Mouse (Mus musculus) cerebellum, adult 8-10 months (tissue): ENCODE measurements around the gene Kirrel2.

ENCODE experiments used
- DNase-seq: peaks from one replicate; pipeline ENCODE4 v3.0.0; 2022

Gene Kirrel2

DNA sequence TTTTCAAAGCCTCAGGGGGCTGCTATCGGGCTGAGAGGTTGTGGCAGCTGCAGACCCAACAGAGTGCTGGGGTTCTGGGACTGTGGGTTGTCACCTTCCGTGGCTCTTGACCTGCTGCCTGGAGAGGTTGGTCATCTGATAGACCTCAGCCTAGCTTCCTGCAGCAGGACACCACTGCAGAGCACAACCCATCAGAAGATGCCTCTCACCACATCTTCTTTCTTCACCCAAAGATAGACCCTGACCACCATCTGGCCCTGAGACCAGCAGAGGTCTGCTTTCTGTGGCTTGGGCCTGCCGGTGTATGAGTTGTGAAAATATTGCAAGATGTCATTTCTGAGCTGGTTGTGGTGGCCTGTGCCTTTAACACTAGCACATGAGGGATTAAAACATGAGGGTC, 46.5 kb downstream of the Kirrel2 start:
- no peak for DNase-seq

DNA sequence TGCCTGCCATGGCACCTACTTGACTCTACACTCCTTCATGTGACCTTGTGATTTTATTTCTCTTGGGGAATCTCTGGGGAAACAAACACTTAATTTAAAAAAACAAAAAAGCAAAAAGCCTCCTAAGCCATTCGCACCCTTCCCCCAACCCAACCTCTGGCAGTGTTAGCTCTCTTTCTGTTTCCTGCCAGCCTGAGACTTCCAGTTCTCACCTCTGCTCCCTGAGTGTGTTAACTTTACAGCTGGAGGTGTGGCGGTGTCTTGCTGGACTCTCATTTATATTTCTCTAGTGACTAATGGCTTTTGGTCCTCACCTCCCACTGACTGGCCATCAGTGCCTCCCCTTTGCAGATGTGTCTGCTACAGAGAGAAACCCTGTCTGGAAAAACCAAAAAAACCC, 47.7 kb downstream of the Kirrel2 start:
- no peak for DNase-seq

DNA sequence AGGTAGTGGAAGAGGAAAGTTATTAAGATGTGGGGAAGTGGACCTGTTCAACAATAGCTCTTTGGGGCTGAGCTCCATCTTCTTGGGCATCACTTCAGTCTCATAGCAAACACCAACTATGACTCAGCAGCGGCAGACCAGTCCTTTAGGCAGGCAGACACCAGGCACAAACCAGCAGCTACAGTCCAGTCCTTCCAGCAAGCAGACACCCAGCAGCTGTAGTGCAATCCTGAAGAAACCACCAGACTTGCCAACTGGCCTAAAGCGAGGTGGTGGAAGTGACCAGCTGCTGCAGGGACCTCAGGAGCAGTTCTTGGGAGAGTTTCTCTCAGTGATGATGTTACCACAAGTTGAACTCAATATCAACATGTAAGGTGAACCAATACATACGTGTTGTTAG, 48.9 kb downstream of the Kirrel2 start:
- no peak for DNase-seq

DNA sequence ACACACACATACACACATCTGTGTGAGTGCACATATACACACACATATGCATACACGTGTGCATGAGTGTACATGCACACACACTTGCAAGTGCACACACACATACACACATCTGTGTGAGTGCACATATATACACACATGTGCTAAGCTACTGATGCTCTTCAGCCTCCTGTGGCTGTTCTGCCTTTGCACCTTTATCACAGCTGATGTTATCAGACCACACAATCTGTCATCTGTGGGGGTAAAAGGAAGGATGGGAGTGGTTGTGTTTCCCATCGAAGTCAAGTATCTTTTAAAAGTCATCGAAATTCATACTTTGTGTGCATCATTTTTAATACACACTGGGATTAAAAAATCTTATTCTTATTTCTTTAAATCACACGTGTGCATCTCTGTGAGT, 55.1 kb downstream of the Kirrel2 start:
- no peak for DNase-seq

DNA sequence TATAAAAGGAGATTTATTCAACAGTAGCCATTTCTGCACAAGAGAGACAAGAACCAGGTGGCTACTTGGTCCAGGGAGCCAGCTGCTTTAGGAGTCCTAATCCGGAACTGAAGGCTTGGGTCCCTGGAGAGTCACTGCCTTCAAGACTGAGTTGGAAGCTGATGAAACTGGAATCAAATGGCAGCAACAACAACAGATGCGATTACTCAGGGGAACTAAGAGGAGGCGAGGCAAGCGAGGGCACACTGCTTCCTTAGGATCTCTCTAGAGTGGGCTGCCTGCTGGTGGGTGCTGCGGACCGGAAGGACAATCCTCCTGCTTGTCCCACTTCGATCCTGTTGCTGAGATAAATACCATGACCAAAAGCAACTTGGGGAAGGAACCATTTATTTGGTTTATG, 57.8 kb downstream of the Kirrel2 start:
- DNase-seq = no peak
